ENCODE assay signal across 8 mouse cellular contexts in genomic region chr13:45390962-45391853, GRCm38 (mm10). TPM values are rescaled to one million over a fixed set of nuclear protein-coding genes. Genes with fewer than 3 reads are reported as not detected.
DNase-seq lines count a peak whose midpoint lies in the region; ATAC-seq and TF ChIP-seq lines count a peak whose summit lies in the region.

No protein-coding gene starts in this region.

- H3K27ac ChIP-seq in forebrain, embryonic 13.5 days, result no peak overlapping the region
- H3K27ac ChIP-seq in hindbrain, embryonic 14.5 days, result no peak overlapping the region
- peak overlapping the region; percentile 95 for H3K27ac ChIP-seq in liver, adult 2 months (replicated peaks; ENCODE audit: insufficient read depth, low read depth, low read length)

- peak; percentile 62 for DNase-seq in urinary bladder, postnatal 14 days (ENCODE audit: low spot score)
- DNase-seq in urinary bladder, postnatal 10 days (ENCODE audit: low spot score), result no peak
- no peak for DNase-seq in hindbrain, embryonic 14.5 days (ENCODE audit: low spot score)
- DNase-seq in liver, adult 2 months (ENCODE audit: extremely low read depth, low read depth, low spot score), result peak; percentile 50
- DNase-seq in thymus, postnatal 4 days, result peak; percentile 73
- DNase-seq in left cerebral cortex, adult 9 months (ENCODE audit: low spot score in 2 of 2), result no peak

- H3K4me2 ChIP-seq in forebrain, embryonic 13.5 days, result peak overlapping the region; percentile 99
- peak overlapping the region; percentile 98 for H3K4me2 ChIP-seq in hindbrain, embryonic 14.5 days (replicated peaks)

- peaks cover 6% of the 10 kb centered on the region; the same call in 1 of the 2 replicates for H3K79me2 ChIP-seq in liver, adult 2 months (ENCODE audit: control insufficient read depth, insufficient read depth, low read length)

- TF ChIP-seq POLR2A in liver, adult 2 months (IDR thresholded peaks at IDR 0.05; ENCODE audit: extremely low read depth, insufficient read depth, low read length), result no peak

- no peak overlapping the region for H3K9ac ChIP-seq in forebrain, embryonic 13.5 days
- H3K9ac ChIP-seq in hindbrain, embryonic 14.5 days, result peak overlapping the region; percentile 71; the same call in 1 of the 2 replicates
- H3K9ac ChIP-seq in liver, adult 2 months (ENCODE audit: low read depth, low read length), result peak overlapping the region; percentile 81

- no peak for TF ChIP-seq CTCF in liver, adult 2 months (IDR thresholded peaks at IDR 0.05; ENCODE audit: low read depth, low read length)

- ATAC-seq in forebrain, embryonic 13.5 days, result no peak
- no peak for ATAC-seq in hindbrain, embryonic 14.5 days (ENCODE audit: low FRiP score)
- peak; percentile 72 for ATAC-seq in monocyte, adult 5-6 weeks (replicated peaks; ENCODE audit: insufficient number of reproducible peaks, low FRiP score, low TSS enrichment, poor library complexity, severe bottlenecking)

- H3K4me3 ChIP-seq in forebrain, embryonic 13.5 days, result peak overlapping the region; percentile 22
- peak overlapping the region; percentile 71 for H3K4me3 ChIP-seq in hindbrain, embryonic 14.5 days (replicated peaks; ENCODE audit: low read length)
- H3K4me3 ChIP-seq in liver, adult 2 months (ENCODE audit: insufficient read depth, low read depth, low read length), result peak overlapping the region; percentile 98

- 65% methylated on average over 19 of the region's 19 CpGs for WGBS in forebrain, embryonic 13.5 days
- 54% methylated on average over 19 of the region's 19 CpGs for WGBS in hindbrain, embryonic 14.5 days
- WGBS in liver, adult 2 months, result 32% methylated on average over 19 of the region's 19 CpGs

- no peaks in the 10 kb centered on the region for H3K36me3 ChIP-seq in forebrain, embryonic 13.5 days (ENCODE audit: poor library complexity, severe bottlenecking)
- no peaks in the 10 kb centered on the region for H3K36me3 ChIP-seq in hindbrain, embryonic 14.5 days (replicated peaks; ENCODE audit: control insufficient read depth, insufficient read depth)
- peaks cover 7% of the 10 kb centered on the region for H3K36me3 ChIP-seq in liver, adult 2 months (ENCODE audit: control insufficient read depth, insufficient read depth, low read length)

- peaks cover 22% of the 10 kb centered on the region for H3K4me1 ChIP-seq in forebrain, embryonic 13.5 days
- peaks cover 18% of the 10 kb centered on the region for H3K4me1 ChIP-seq in hindbrain, embryonic 14.5 days (replicated peaks; ENCODE audit: control insufficient read depth, insufficient read depth, low read length)
- H3K4me1 ChIP-seq in liver, adult 2 months (ENCODE audit: control insufficient read depth, insufficient read depth, low read length), result peaks cover 2% of the 10 kb centered on the region; the same call in 1 of the 2 replicates

- H3K9me3 ChIP-seq in forebrain, embryonic 13.5 days (replicated peaks), result no peaks in the 10 kb centered on the region
- no peaks in the 10 kb centered on the region for H3K9me3 ChIP-seq in hindbrain, embryonic 14.5 days (ENCODE audit: control insufficient read depth, low read length)

- 0 out of 2 replicates have a peak, but pooled peaks cover 3% of the 10 kb centered on the region for H3K27me3 ChIP-seq in forebrain, embryonic 13.5 days
- 0 out of 2 replicates have a peak, but pooled peaks cover 2% of the 10 kb centered on the region for H3K27me3 ChIP-seq in hindbrain, embryonic 14.5 days (ENCODE audit: control insufficient read depth, insufficient read depth, low read length)
- H3K27me3 ChIP-seq in liver, adult 2 months (ENCODE audit: control insufficient read depth, insufficient read depth, low read length), result peaks cover 20% of the 10 kb centered on the region

RNA-seq across cellular contexts. Expression of gene Mylip, which starts 1.7 kb away (rescaled TPM):
- polyA plus RNA-seq in forebrain, embryonic 13.5 days (2015; fragmentation: Nextera tagmentation; extraction: Ambion mirVana), result 2.3 and 3.8 TPM in 2 replicates
- polyA plus RNA-seq in hindbrain, embryonic 14.5 days (2014; fragmentation: Nextera tagmentation; extraction: Ambion mirVana), result 4.8 and 5.2 TPM in 2 replicates
- 9.5 and 9.6 TPM in 2 replicates for total RNA-seq in liver, adult 2 months (2014; rRNA removed)
- polyA plus RNA-seq in liver, adult 2 months (2012; rRNA removed), result 2.9 and 4.8 TPM in 2 replicates
- total RNA-seq in monocyte, adult 5-6 weeks (2017), result 50.0 to 92.4 TPM (median 52.9 TPM) in 3 replicates

Comparison
In these comparisons a context has a peak if more than half of its experiments do, and no peak if none do; other contexts are left out.
1. DNase-seq: peak in urinary bladder, postnatal 14 days (single experiment), liver, adult 2 months (single experiment) and thymus, postnatal 4 days (single experiment); none in urinary bladder, postnatal 10 days (single experiment), hindbrain, embryonic 14.5 days (single experiment) and left cerebral cortex, adult 9 months (0 of 2).
2. H3K4me3 ChIP-seq: peak in every context shown above with its lines; median percentile 98 in liver, adult 2 months; 71 in hindbrain, embryonic 14.5 days; 22 in forebrain, embryonic 13.5 days.